Mouse (Mus musculus) liver, adult 2 months (tissue): ENCODE measurements at regions not wholly inside any gene's neighbourhood (a gene's known extent, or its start where the extent isn't known, plus 50 kb on each side); places are given as distances from the start of the nearest gene placed in this dataset.
"Not testable (repeated sequence)": the region's sequence is repeated elsewhere in the genome, so short reads cannot be mapped to it uniquely, and the experiment has no call there.

Experiments
- CTCF ChIP-seq: fragments of 200-500 bp; IDR thresholded peaks from 2 replicates; pipeline ENCODE4 v1.5.1; 2011; ENCODE audit warnings: low read depth, low read length, control low read depth
- POLR2A ChIP-seq: fragments of 200-500 bp; IDR thresholded peaks from 2 replicates; pipeline ENCODE4 v1.6.1; 2011; ENCODE audit warnings: low read length, control low read depth; ENCODE audit not compliant: insufficient read depth; ENCODE audit errors: extremely low read depth

GRCm38 (mm10) chr13:68372631-68373030 lies 209.3 kb downstream of the Mtrr start:
- TF ChIP-seq POLR2A: not testable (repeated sequence)
- TF ChIP-seq CTCF: peak; percentile 21; the same call in 1 of the 2 replicates
